Mouse (Mus musculus): Measurements from ENCODE around the gene Mllt3. TPM values are rescaled to one million over a fixed set of nuclear protein-coding genes. Genes with fewer than 3 reads are reported as not detected.

Gene Mllt3
- polyA plus RNA-seq, 1 experiment from 2014 or later, result 67.6 TPM

GRCm38 (mm10) chr4:87806196-87806987, 226.8 kb downstream of the Mllt3 start:
- Histone ChIP-seq H3K36me3 (ENCODE audit: control insufficient read depth, insufficient read depth, low read length) (no peaks in the 10 kb centered on the region), H3K4me3 (ENCODE audit: low read depth, low read length) (peak overlapping the region; percentile 35), H3K9ac (ENCODE audit: low read depth, low read length) (peak overlapping the region; percentile 28; the same call in 1 of the 2 replicates), H3K27me3 (ENCODE audit: control insufficient read depth, insufficient read depth, low read length) (no peaks in the 10 kb centered on the region), H3K4me1 (ENCODE audit: control insufficient read depth, insufficient read depth, low read length) (peaks cover 37% of the 10 kb centered on the region), H3K4me2 (peak overlapping the region; percentile 61), H3K27ac (ENCODE audit: low read depth, low read length) (peak overlapping the region; percentile 92), H3K9me3 (replicated peaks; ENCODE audit: control insufficient read depth, low read length) (no peaks in the 10 kb centered on the region)
- 3% methylated on average over 6 of the region's 6 CpGs for WGBS (ENCODE audit: insufficient replicate concordance)
- peak; percentile 86 for ATAC-seq (replicated peaks; ENCODE audit: insufficient number of reproducible peaks, low FRiP score, low TSS enrichment)

- WGBS (ENCODE audit: insufficient replicate concordance), result 29% methylated on average over 3 of the region's 3 CpGs
- ATAC-seq (replicated peaks; ENCODE audit: insufficient number of reproducible peaks, low FRiP score, low TSS enrichment), result no peak
These were observed 228.6 kb downstream of the Mllt3 start for GRCm38 (mm10) chr4:87804576-87804975.

GRCm38 (mm10) chr4:87803313-87803712, 229.9 kb downstream of the Mllt3 start:
- H3K9me3 ChIP-seq (replicated peaks; ENCODE audit: control insufficient read depth, low read length), result no peaks in the 10 kb centered on the region

More at GRCm38 (mm10) chr4:87804576-87804975, 228.6 kb downstream of the Mllt3 start:
- H3K4me1 ChIP-seq (ENCODE audit: control insufficient read depth, insufficient read depth, low read length), result peaks cover 34% of the 10 kb centered on the region
- H3K27me3 ChIP-seq (ENCODE audit: control insufficient read depth, insufficient read depth, low read length), result no peaks in the 10 kb centered on the region
- H3K4me3 ChIP-seq (ENCODE audit: low read depth, low read length), result peak overlapping the region; percentile 36
- H3K27ac ChIP-seq (ENCODE audit: low read depth, low read length), result 0 out of 2 replicates have a peak overlapping the region, but pooled peaks have one; percentile 50
- no peaks in the 10 kb centered on the region for H3K9me3 ChIP-seq (replicated peaks; ENCODE audit: control insufficient read depth, low read length)
- H3K36me3 ChIP-seq (ENCODE audit: control insufficient read depth, insufficient read depth, low read length), result no peaks in the 10 kb centered on the region
- H3K4me2 ChIP-seq, result peak overlapping the region; percentile 50
- peak overlapping the region; percentile 49 for H3K9ac ChIP-seq (ENCODE audit: low read depth, low read length)

GRCm38 (mm10) chr4:87802140-87802539, 231.0 kb downstream of the Mllt3 start:
- Histone ChIP-seq H3K4me3 (ENCODE audit: low read depth, low read length) (no peak overlapping the region), H3K9ac (ENCODE audit: low read depth, low read length) (no peak overlapping the region), H3K4me1 (ENCODE audit: control insufficient read depth, insufficient read depth, low read length) (peaks cover 27% of the 10 kb centered on the region), H3K36me3 (ENCODE audit: control insufficient read depth, insufficient read depth, low read length) (no peaks in the 10 kb centered on the region), H3K27me3 (ENCODE audit: control insufficient read depth, insufficient read depth, low read length) (no peaks in the 10 kb centered on the region), H3K27ac (ENCODE audit: low read depth, low read length) (no peak overlapping the region), H3K9me3 (replicated peaks; ENCODE audit: control insufficient read depth, low read length) (no peaks in the 10 kb centered on the region), H3K4me2 (no peak overlapping the region)
- no peak for ATAC-seq (replicated peaks; ENCODE audit: insufficient number of reproducible peaks, low FRiP score, low TSS enrichment)
- 77% methylated on average over 4 of the region's 4 CpGs for WGBS (ENCODE audit: insufficient replicate concordance)

More at GRCm38 (mm10) chr4:87803313-87803712, 229.9 kb downstream of the Mllt3 start:
- WGBS (ENCODE audit: insufficient replicate concordance), result 52% methylated on average over 3 of the region's 3 CpGs
- Histone ChIP-seq H3K4me3 (ENCODE audit: low read depth, low read length) (no peak overlapping the region; the same call in 1 of the 2 replicates), H3K36me3 (ENCODE audit: control insufficient read depth, insufficient read depth, low read length) (no peaks in the 10 kb centered on the region), H3K4me1 (ENCODE audit: control insufficient read depth, insufficient read depth, low read length) (peaks cover 32% of the 10 kb centered on the region), H3K27me3 (ENCODE audit: control insufficient read depth, insufficient read depth, low read length) (no peaks in the 10 kb centered on the region), H3K4me2 (peak overlapping the region; percentile 25), H3K27ac (ENCODE audit: low read depth, low read length) (no peak overlapping the region), H3K9ac (ENCODE audit: low read depth, low read length) (no peak overlapping the region)
- no peak for ATAC-seq (replicated peaks; ENCODE audit: insufficient number of reproducible peaks, low FRiP score, low TSS enrichment)

GRCm38 (mm10) chr4:87801332-87801731, 231.8 kb downstream of the Mllt3 start:
- Histone ChIP-seq H3K27ac (ENCODE audit: low read depth, low read length) (no peak overlapping the region), H3K9me3 (replicated peaks; ENCODE audit: control insufficient read depth, low read length) (no peaks in the 10 kb centered on the region), H3K9ac (ENCODE audit: low read depth, low read length) (no peak overlapping the region), H3K36me3 (ENCODE audit: control insufficient read depth, insufficient read depth, low read length) (no peaks in the 10 kb centered on the region), H3K4me1 (ENCODE audit: control insufficient read depth, insufficient read depth, low read length) (peaks cover 24% of the 10 kb centered on the region), H3K4me3 (ENCODE audit: low read depth, low read length) (no peak overlapping the region), H3K4me2 (peak overlapping the region; percentile 22), H3K27me3 (ENCODE audit: control insufficient read depth, insufficient read depth, low read length) (no peaks in the 10 kb centered on the region)
- ATAC-seq (replicated peaks; ENCODE audit: insufficient number of reproducible peaks, low FRiP score, low TSS enrichment), result no peak
- WGBS (ENCODE audit: insufficient replicate concordance), result 68% methylated on average over 3 of the region's 3 CpGs

GRCm38 (mm10) chr4:87800276-87800675, 232.9 kb downstream of the Mllt3 start:
- 73% methylated on average over 1 of the region's 1 CpGs for WGBS (ENCODE audit: insufficient replicate concordance)
- H3K27ac ChIP-seq (ENCODE audit: low read depth, low read length), result no peak overlapping the region
- H3K4me3 ChIP-seq (ENCODE audit: low read depth, low read length), result no peak overlapping the region
- no peaks in the 10 kb centered on the region for H3K36me3 ChIP-seq (ENCODE audit: control insufficient read depth, insufficient read depth, low read length)
- H3K9ac ChIP-seq (ENCODE audit: low read depth, low read length), result no peak overlapping the region
- no peak for ATAC-seq (replicated peaks; ENCODE audit: insufficient number of reproducible peaks, low FRiP score, low TSS enrichment)
- H3K27me3 ChIP-seq (ENCODE audit: control insufficient read depth, insufficient read depth, low read length), result no peaks in the 10 kb centered on the region
- no peak overlapping the region for H3K4me2 ChIP-seq
- H3K4me1 ChIP-seq (ENCODE audit: control insufficient read depth, insufficient read depth, low read length), result peaks cover 20% of the 10 kb centered on the region
- H3K9me3 ChIP-seq (replicated peaks; ENCODE audit: control insufficient read depth, low read length), result no peaks in the 10 kb centered on the region

GRCm38 (mm10) chr4:87799418-87799817, 233.7 kb downstream of the Mllt3 start:
- no peak overlapping the region for H3K4me2 ChIP-seq
- no peaks in the 10 kb centered on the region for H3K36me3 ChIP-seq (ENCODE audit: control insufficient read depth, insufficient read depth, low read length)
- no peak overlapping the region for H3K27ac ChIP-seq (ENCODE audit: low read depth, low read length)
- no peaks in the 10 kb centered on the region for H3K9me3 ChIP-seq (replicated peaks; ENCODE audit: control insufficient read depth, low read length)
- H3K9ac ChIP-seq (ENCODE audit: low read depth, low read length), result no peak overlapping the region
- no peak overlapping the region for H3K4me3 ChIP-seq (ENCODE audit: low read depth, low read length)
- WGBS (ENCODE audit: insufficient replicate concordance), result 81% methylated on average over 2 of the region's 2 CpGs
- no peak for ATAC-seq (replicated peaks; ENCODE audit: insufficient number of reproducible peaks, low FRiP score, low TSS enrichment)
- peaks cover 18% of the 10 kb centered on the region for H3K4me1 ChIP-seq (ENCODE audit: control insufficient read depth, insufficient read depth, low read length)
- no peaks in the 10 kb centered on the region for H3K27me3 ChIP-seq (ENCODE audit: control insufficient read depth, insufficient read depth, low read length)

GRCm38 (mm10) chr4:87795261-87795660, 237.9 kb downstream of the Mllt3 start:
- no peaks in the 10 kb centered on the region for H3K9me3 ChIP-seq (replicated peaks; ENCODE audit: control insufficient read depth, low read length)
- 90% methylated on average over 4 of the region's 4 CpGs for WGBS (ENCODE audit: insufficient replicate concordance)
- peaks cover under 1% of the 10 kb centered on the region; the same call in 1 of the 2 replicates for H3K4me1 ChIP-seq (ENCODE audit: control insufficient read depth, insufficient read depth, low read length)
- H3K27ac ChIP-seq (ENCODE audit: low read depth, low read length), result no peak overlapping the region
- H3K4me3 ChIP-seq (ENCODE audit: low read depth, low read length), result no peak overlapping the region
- H3K27me3 ChIP-seq (ENCODE audit: control insufficient read depth, insufficient read depth, low read length), result no peaks in the 10 kb centered on the region
- H3K9ac ChIP-seq (ENCODE audit: low read depth, low read length), result no peak overlapping the region
- H3K36me3 ChIP-seq (ENCODE audit: control insufficient read depth, insufficient read depth, low read length), result peaks cover 8% of the 10 kb centered on the region; the same call in 1 of the 2 replicates
- no peak for ATAC-seq (replicated peaks; ENCODE audit: insufficient number of reproducible peaks, low FRiP score, low TSS enrichment)
- no peak overlapping the region for H3K4me2 ChIP-seq
